Mouse (Mus musculus) erythroblast, adult 5-6 weeks (primary cell): ENCODE data around the gene Cxcl3. TPM values are rescaled to one million over a fixed set of nuclear protein-coding genes. Genes with fewer than 3 reads are reported as not detected.

Experiments
- ATAC-seq: replicated peaks from 2 replicates; pipeline ENCODE4 v1.8.0; 2016; ENCODE audit warnings: moderate number of reproducible peaks, mild to moderate bottlenecking, moderate TSS enrichment, inconsistent platforms; ENCODE audit not compliant: poor library complexity, low FRiP score, severe bottlenecking
- total RNA-seq, 2 experiments: library from RNA; stranded (forward) in 1 of 2; stranded (reverse) in 1 of 2; fragments of 150-400 nt in 1 of 2; fragments of 200-764, 138-1000 nt in 1 of 2; gene quantifications; 2 replicates each; pipeline versions ENCODE4 v1.2.3 to v1.2.4; 2015 to 2017; ENCODE audit warnings: low replicate concordance in 2 of 2

The Cxcl3 gene
- not detected in 2 replicates for total RNA-seq (2015; ENCODE audit: low replicate concordance)
- not detected in 2 replicates for total RNA-seq (2017; ENCODE audit: low replicate concordance)

DNA sequence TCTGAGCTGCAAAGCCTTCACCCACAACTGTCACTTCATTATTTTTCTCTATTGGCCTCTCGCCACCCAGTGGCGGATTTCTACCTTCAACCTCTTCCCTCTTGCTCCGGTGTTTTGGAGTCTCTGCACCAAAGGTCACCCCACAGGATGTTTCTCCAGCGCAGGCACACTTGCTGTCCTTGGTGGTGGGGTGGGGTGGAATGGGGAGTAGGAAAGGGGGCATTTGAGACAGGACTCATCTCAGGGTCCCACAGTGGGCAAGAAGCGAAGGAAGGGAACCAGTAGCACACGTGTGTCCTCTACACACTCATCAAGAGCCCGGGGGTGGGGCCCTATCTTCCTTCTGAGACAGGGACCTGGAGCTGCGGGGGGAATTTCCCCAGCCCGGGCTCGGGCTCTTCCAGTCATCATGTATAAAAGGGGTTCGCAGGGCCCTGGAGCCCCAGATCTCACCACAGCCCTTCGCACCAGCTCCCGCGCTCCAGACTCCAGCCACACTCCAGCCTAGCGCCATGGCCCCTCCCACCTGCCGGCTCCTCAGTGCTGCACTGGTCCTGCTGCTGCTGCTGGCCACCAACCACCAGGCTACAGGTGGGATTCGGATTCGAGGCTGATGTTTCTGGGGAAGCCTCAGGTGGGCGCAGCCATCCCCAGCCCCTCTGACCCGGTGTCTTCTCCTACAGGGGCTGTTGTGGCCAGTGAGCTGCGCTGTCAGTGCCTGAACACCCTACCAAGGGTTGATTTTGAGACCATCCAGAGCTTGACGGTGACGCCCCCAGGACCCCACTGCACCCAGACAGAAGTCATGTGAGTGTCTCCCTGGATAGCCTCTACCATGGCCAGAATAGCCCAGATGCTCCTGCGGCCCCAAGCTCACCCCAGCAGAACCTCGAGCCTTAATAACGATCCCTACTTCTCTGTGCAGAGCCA lies at the start of gene Cxcl3:
Gene Cxcl3 (plus strand): TSS at position 445 of the 930 bp plus-strand sequence.
- no peak for ATAC-seq

GRCm38 (mm10) chr5:90742029-90742428 lies 43.9 kb upstream of the Cxcl3 start:
- no peak for ATAC-seq

DNA sequence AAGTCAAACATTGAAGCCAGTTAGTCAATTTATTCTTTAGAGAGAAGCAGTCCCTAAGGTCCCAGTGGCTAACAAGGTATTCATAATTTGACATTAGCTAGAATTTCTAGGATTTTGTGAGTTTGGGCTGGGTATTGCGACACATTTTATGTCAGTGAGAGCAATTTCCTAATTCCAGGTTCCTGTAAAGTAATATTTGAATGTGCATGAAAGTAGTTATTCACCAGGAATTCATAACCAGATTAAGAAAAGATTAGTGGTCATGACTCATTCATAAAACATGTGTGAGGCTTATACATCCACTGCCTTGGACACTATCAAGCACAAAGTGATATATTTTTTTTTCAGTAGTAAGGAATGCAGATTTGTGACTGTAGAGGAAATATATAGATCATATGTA lies 32.0 kb upstream of the Cxcl3 start:
- ATAC-seq, result no peak

- ATAC-seq, result no peak
Observed at GRCm38 (mm10) chr5:90758020-90758605, 27.8 kb upstream of the Cxcl3 start.

- no peak for ATAC-seq
Observed at GRCm38 (mm10) chr5:90759077-90760065, 26.5 kb upstream of the Cxcl3 start, which contains the start of gene Cxcl5. TSS of gene Cxcl5 (plus strand) at chr5:90759360.

DNA sequence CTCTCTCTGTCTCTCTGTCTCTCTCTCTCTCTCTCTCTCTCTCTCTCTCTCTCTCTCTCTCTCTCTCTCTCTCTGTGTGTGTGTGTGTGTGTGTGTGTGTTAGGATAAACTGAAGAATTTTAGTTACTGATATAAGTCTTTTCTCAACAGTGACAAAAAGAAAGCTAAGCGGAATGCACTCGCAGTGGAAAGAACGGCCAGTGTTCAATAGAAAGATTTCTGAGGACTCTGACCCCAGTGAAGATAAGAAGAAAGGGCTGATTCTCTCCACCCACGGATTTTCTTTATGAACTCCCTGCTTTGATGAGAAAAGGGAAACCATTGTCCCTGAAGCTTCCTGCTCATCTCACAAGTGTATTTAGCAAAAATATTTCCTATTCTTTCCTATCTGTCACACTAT lies 25.6 kb upstream of the Cxcl3 start:
- no peak for ATAC-seq

- no peak for ATAC-seq
Observed at GRCm38 (mm10) chr5:90760844-90761243, 25.1 kb upstream of the Cxcl3 start.

DNA sequence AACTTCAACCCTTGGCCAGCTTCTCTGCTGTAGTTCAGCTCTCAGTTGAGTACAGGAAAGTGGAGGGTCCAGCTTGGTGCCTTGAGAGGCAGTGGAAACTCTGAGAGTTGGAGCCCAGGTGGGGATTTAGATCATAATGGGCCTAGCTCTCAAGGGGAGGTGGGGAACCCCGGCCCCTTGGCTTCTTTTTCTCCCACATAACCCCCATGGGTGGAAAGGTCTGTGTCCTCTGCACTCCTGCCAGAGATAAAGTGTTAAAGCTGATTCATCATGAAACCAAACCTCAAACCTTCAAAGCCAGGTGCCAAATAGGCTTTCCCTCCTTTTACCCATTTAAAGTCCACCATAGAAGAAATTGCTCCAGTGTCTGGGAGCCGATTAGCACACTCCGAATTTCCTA lies 24.1 kb upstream of the Cxcl3 start:
- ATAC-seq, result no peak

DNA sequence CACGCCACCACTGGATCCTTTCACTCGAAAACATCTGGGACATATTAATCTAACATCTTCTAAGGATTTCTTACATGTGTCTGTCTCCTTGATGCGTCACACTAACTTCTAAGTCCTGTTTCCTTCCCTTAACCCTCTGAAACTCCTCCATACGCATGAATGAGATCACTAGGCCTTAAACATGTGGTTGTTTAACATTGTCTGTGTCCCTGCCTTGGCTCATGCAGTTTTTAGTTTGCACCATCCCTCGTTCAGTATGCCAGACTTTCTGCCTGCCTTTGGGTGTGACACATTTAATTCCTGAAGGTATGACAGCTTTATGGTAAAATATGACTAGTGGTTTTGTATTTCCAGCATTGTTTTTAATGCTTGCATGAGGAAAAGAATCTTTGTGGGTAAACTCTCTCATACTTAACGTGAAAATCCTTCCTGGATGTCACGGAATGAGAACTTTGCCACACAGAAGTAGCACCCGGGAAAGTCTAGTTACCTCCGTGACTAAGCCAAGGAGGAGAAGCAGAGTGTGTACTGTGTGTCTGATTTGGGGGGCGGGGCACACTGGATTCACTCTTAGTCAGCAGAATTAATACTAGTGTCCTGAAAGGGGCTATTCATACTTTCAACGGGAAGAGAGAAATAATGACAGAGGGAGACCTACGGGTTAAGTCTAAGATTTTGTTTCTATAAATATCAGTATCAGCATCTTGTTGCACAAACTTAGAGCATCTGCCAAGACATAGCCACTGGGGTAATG lies 21.8 kb upstream of the Cxcl3 start:
- no peak for ATAC-seq

GRCm38 (mm10) chr5:90765821-90766606 lies 19.9 kb upstream of the Cxcl3 start:
- ATAC-seq, result no peak

GRCm38 (mm10) chr5:90768218-90768617 lies 17.7 kb upstream of the Cxcl3 start, which contains the start of gene Ppbp:
TSS of gene Ppbp (plus strand) at chr5:90768518.
- ATAC-seq, result no peak

DNA sequence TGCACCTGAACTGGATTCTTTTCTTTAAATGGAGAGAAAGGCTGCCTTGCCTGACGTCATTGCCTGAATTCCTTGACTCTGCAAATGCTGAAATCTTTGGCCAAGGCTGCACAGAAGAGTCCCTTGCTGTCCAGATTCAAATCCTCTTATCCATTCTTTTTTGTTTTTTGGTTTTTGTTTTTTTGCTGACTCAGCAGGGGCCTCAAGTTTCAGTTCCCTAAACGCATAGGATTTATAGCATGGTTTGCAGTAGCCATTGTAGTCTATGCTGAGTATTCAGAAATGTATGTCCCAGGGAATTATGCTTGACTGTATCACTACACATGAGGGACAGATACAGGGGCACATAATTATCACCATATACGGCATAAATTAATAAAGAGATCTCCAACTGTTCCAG lies 14.5 kb upstream of the Cxcl3 start:
- ATAC-seq, result no peak

GRCm38 (mm10) chr5:90771880-90772653 lies 13.8 kb upstream of the Cxcl3 start, which contains the start of gene Pf4:
TSS of gene Pf4 (plus strand) at chr5:90772435.
- no peak for ATAC-seq

DNA sequence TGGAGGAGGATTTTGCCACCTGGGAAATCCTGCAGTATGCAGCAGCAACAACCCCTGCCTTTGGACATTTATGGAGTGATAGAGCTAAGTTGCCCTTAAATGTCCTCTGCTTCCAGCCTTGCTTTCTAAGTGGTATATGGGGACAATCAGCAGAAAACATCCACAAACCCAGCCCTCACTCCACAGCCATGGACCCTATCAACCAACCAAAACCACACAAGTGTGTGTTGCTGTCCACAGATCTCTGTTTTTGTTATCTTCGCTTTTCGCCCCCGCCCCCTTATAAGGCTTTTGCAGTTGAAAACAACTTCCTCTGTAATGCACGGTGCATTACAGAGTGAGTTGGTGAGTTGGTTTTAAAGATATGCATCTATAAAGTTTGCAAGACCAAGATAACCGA lies 10.3 kb upstream of the Cxcl3 start:
- no peak for ATAC-seq

DNA sequence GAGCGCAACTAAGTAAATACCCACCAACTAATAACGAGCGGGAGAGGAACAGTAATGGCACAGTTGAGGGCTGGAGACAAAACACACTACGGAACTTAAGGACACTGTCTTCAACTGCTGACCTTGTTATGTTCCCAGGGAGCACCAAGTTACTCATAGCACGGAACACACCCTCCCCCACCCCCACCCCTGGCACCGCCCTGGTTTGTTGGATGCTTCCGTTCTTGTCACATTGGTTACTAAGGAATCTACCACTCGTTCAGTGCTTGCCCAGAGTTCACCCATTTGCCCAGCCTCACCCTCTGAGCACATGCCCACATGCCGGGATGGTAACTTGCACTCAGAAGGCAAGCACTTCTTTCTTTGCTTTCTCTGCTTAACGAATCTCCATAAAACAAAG lies 8.3 kb upstream of the Cxcl3 start:
- no peak for ATAC-seq

- ATAC-seq, result no peak
Observed at GRCm38 (mm10) chr5:90778856-90779255, 7.0 kb upstream of the Cxcl3 start.

DNA sequence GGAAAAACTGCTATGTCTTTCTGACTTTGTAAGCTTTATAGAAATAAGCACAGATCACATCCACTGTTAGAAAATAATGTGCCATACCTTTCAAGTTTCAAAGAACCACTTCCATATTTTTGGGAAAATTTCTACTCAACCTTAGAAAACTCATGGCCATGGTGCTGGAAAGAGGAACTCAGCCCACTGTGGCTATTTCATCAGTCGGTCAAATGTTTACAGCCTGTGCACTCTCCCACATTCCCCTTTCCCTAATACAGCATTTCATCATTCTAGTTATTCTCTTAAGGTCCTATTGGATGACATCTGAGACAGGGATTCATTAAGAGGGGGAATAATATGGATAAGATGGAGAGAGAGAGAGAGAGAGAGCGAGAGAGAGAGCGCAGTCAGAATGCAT lies 2.2 kb upstream of the Cxcl3 start:
- ATAC-seq, result no peak

GRCm38 (mm10) chr5:90788114-90788513 lies 2.2 kb downstream of the Cxcl3 start:
- no peak for ATAC-seq
